Mouse (Mus musculus): ENCODE results near the gene Phactr2.

Gene Phactr2

DNA sequence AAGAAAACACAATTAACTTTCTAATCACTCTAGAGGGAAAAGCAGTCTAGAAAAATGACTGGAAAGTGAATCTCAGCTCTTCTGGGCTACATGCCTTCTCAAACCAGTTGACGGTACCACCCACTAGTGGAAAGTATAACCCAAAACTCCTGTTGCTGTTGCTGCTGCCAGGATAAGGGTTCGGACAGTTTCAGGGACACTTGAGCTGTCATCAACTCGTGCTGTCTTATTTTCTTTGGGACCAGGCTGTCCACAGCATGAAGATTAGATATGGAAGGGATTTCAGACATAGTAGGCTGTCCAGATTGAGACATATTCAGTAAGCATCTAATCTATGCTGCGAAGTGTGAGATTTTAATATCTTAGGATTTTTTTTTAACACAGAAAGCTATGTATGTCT, 199.5 kb downstream of the Phactr2 start:
- no peak for DNase-seq (ENCODE audit: low spot score)

DNA sequence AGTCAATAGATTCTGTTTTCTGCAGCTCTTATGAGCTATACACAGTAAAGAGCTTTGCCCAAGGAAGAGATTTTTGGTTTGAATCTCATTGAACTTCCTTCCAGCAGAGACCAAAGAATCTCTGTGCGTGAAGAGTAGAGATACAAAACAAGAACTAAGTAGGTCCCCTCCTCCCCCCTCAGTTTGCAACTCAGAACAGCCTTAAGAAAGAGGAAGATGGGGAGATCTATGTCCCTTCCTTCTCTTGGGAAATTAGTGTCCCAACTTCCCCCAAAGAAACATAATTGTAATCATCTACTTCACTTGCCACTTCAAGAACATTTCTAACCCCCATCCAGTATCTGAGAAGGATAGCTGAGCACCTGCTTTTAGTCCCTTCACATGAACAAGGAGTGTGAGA, 200.5 kb downstream of the Phactr2 start:
- no peak for DNase-seq (ENCODE audit: low spot score)

DNA sequence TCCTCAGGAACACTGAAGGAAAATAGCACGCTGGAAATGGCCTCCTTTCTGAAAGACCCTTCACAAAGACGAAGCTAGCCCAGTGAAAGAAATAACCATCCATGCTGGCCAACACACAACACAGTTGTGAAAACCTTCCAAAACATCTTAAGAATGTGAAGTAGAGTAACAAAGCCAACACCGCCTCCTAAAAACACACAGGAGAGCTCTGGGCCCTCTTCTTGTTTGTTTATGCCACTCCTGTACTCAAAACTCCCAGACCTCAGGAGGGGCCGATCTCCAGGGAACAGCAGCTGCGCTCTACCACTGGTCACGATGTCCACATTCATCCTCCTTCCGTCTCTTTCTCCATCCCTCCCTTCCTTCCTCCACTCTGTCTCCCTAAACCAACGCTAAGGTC, 202.5 kb downstream of the Phactr2 start:
- no peak for DNase-seq (ENCODE audit: low spot score)

DNA sequence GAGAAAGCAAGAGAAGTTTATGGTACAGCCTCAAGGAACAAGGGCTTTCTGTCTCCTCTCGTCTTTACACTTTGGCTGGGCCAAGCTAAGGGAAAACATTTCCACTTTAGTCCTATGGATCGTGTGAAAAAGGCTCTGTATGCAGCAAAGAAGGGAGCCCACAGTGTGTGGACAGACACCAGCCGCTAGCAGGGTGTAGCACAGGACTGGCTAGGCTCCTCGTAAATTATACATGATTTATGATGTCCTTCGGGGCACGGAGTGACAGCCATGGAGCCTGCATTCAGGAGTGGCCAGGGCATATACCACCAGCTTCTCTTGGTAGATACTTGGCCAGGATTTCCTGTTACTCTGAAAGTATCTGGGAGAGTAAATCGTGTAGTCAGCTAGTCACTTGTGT, 203.1 kb downstream of the Phactr2 start:
- DNase-seq (ENCODE audit: low spot score), result no peak

DNA sequence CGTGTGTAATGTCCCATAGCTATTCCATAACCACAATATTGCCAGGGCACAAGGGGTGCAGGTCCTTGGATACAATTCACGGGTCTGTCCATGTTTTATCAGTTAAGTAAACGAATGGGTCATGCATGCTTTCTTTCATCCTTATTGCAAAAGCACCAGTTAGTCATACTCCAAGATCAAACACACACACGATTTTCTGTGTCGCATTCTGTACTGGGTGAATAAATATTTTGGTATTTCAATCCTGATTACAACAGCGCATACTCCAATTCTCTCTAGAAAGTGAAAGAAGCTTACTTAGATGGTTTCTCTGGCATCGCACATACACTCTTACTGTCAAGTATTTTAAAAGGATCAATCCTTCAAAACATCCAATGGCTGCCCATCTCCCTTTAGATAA, 203.9 kb downstream of the Phactr2 start:
- no peak for DNase-seq (ENCODE audit: low spot score)

DNA sequence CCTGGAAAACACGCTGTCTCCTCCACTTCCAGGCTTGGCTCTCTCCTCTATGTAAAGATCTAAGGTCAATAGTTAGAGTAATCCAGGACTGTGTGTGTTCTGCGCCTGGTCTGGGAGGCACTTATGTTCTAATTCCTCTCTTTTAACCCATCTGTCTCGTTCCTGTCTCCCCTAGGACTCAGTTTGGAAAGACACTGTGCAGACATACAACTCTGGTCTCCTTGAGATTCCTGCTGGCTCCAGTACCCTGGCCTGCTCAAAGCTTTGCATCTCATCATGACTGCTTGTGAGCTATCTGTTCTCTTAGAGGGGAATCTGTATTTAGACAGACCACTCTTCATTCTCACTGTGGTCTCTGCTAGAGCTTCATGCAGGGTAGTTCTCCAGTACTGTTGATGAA, 215.0 kb downstream of the Phactr2 start:
- no peak for DNase-seq (ENCODE audit: low spot score)

DNA sequence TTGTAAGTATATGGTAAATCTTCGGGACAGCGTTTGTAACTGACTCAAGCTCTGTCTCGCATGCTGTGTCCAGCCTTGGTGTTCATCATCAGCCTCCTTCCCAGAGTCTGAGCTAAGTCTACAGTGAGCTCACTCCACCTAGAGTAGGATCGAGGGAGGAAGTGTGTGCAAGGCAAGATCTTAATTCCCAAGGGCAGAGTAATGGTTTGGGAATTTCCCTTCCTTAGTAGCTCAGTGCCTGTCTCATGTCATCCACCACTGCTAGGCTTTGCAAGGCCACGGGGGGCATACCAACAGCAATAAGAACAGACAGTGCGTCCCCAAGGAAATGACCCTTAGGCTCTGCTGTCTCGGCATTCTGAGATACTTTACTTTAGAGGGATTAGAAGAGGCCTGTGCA, 218.0 kb downstream of the Phactr2 start:
- DNase-seq (ENCODE audit: low spot score), result no peak

DNA sequence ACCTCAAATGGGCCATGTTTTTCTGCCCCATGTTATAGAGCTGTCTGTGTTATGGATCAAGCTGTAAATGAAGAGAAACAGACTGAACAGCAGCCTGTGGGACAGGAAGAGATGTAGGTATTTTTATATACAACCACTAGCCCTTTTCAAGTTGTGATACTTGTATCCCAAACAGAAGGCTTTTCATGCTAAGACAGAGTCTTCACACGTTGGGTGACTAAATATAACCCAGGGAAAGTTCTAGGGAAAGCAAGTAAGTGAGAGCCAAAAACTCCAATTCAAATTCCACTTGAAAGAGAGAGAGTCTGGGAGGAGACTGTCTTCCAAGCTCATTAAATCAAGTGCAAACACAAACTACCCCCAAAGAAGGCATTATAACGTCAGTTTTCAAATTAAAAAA, 223.9 kb downstream of the Phactr2 start:
- no peak for DNase-seq (ENCODE audit: low spot score)

DNA sequence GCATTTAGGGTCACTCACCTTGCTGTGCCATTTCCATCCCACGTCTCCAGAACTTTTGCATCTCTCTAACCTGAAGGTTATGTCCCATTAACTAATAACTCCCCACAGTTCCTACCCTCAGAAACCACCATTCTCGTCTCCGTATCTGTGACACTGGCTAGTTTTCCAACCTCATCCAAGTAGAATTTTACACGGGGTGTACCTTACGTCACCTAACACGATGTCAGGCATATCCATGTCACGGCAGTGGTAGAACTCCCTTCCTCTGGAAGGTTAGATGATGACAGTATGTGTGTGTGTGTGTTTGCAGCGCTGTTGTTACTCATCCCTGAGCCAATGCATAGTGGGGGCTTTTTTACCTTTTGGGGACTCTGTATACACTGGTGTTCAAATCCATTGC, 225.1 kb downstream of the Phactr2 start:
- no peak for DNase-seq (ENCODE audit: low spot score)

DNA sequence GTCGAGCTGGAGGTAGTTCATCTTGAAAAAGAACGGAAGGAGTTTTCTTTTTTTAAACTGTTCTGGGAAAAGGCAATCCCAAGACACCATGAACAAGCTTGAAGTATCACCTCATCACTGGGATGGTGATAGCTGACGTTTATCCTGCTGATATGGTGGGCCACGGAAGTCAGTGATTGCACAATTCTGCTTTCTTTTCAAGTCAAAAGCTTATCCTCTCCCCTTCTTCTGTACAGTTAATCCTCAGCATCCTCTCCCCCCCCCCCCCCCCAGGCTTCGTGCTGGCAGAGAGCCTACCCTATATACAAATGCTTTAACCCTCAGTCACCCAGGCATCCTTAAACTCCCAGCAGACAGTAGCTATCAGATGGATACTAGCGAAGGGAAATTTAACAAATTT, 228.5 kb downstream of the Phactr2 start:
- no peak for DNase-seq (ENCODE audit: low spot score)

DNA sequence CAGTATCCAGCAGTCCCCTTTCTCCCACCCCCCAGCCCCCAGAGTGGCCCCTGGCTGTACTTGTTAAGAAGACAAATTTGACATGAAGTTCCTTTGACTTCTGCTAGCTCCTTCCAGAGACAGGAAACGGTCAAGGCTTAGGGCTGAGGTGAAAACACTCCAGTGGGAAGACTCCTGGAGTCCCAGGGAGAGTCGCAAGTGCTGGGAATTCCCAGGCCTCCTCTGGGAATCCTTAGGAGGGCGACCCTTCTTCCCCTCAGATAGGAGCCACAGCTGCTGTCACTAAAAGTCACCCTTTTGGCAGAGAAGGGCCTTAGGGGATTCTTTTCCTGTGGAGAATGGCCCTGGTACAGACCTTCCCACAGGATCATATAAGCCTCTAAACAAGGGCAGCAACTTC, 230.0 kb downstream of the Phactr2 start:
- DNase-seq (ENCODE audit: low spot score), result no peak

DNA sequence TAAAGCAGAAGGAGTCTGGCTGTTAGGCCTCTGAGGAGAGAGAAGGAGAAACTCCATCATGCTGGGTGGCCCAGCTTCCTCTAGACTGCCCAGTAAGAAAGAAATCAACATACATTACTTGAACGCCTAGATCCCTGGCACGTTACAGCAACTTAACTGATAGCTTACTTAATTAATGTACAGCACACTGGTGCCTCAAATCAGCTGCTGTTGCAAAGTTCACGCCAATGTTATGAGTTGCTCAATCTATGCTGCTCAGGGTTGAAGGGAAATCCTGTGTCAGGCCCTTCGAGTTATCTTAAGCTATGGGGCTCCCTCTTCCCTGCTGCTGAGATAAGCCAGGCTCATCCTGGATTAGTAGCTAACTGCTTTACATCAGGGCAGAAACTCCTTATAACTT, 233.8 kb downstream of the Phactr2 start:
- DNase-seq (ENCODE audit: low spot score), result no peak

DNA sequence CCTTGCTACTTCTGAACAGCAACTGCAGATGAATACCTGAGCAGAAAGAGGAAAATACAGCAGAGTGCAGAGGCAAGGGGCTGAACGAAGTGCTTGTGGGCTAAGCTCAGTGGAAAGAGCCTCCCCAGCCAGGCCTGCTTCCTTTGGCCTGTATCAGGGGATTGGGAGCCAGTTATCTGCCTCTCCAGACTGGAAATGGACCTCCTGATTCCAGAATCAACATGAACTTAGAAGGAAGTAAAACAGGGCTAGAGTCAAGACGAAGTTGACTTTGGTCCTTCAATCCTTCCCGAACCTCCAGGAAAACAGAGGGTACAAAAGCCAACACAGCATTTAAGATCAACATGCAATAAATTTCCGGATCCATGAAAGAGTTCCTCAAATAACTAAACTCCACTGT, 236.0 kb downstream of the Phactr2 start:
- no peak for DNase-seq (ENCODE audit: low spot score)

DNA sequence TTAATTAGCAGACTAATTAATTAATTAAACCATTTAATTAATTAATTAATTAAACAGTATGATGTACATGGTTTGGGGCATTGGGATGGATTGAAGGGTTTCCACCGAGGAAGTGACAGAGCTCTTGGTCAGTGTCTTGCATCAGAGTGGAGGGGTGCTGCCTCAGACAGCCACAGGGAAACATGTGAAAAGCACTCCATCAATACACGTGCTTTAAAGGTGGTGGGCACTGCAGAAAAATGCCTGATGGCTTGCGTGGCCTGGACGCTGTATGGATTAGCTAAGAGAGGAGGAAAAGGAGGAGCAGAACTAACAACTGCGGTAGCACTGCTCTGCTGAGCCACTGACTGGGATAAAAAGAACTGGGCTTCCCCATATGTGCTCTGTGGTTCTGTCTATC, 237.3 kb downstream of the Phactr2 start:
- DNase-seq (ENCODE audit: low spot score), result no peak

DNA sequence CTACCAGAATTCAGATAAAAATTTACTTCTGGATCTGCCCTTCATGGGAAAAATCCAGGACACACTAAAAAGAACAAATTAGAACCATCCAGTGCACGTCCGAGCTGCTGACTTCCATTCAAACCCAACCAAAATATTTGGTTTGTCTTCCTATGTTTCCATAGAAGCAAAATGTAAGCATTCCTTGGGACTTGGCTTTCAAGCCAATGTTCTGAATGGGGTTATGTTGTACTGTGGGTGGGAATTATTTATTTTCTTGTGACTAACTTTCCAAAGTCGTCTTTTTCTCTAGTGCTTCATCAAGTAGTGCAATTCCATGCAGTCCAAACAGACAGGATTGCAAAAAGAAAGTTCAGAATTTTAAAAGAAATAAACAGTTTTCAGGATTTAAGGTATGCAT, 239.7 kb downstream of the Phactr2 start:
- no peak for DNase-seq (ENCODE audit: low spot score)

DNA sequence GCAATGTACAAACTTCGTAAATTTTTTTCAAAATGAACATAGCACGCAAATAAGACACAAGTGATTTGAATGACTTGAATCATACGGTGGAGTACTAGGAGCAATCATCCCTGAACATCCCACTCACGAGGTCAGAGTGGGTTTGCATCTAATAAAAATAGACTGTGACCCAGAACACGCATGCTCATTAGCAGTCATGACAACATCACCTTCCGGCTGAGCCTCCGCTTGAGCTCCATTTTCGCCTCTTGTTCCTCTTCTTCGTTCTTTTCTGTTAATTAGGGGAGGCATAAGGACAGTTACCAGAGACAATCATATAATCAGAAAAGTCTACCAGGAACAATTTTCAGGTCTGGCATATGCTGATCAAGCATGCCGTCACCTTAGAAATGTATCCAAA, 240.3 kb downstream of the Phactr2 start:
- DNase-seq (ENCODE audit: low spot score), result no peak

DNA sequence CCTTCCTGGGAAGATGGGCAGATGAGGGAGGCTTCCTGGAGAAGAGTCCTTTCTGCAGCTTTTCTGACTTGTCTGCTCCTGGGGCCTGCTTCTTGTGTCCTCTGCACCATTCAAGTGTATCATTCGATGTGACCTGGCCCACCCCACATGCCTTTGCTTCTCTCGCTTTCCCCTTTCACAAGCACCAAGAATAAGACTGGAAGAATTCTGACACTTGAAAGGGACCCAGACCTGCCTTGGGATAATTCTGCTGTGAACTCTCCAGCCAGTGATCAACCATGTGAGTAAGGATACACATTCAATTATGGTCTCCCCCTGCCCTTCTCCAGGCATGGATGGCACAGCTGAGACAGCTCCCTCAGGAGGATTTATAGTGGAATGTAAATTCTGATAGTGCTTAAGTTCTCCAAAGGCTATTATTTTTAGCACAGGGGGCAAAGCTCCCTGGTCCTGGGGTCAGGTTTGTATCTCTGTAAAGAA, 241.0 kb downstream of the Phactr2 start:
- DNase-seq (ENCODE audit: low spot score), result no peak

DNA sequence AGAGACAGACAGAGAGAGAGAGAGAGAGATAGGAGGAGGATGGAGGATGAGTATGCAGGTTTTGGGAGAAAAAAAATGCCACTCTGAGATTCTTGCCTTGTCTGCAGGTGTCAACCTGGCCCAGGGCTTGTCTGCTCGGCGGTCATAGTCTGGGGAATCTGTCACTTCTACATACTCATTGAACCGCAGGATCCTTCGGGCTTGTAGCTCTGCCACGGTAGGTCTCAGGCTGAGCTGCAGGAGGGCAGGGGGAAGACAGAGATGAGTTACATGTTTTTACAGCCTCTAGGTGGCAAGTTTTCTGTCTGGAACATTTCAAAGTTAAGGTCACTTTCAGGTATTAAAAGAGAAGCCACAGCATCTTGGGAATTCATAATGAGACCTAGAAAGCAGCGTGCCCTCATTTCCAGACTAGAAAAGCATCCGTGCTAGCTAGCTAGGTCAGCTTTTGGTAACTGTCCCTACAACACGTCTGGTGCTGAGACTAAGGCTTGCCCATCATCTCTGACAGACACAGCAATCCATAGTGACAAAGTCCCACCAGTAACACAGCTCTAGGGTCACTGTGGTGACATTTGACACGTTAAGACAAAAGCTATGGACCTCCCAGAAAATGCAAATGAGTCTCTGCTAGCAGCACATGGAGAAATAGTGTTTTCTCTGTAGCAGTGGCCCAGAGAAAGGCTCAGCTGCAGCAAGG, 241.6 kb downstream of the Phactr2 start:
- DNase-seq (ENCODE audit: low spot score), result no peak

DNA sequence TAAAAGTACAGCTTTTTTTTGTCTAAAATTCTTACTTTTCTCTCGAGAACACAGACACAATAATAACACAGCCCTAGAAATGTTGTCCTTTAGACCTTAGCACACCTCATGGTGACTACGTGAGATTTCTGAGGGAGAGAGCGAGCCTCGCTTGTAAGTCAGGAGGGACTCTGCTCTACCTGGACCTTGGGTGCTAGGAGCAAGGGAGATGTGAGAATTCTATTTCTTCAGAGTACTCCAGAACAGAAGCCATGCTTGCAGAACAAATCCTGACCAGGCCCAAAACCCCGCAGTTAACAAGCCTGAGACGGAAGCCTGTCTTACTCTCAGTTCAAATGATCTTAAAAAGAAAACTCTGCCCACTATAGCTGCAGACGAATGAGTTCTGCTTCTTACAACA, 243.5 kb downstream of the Phactr2 start:
- no peak for DNase-seq (ENCODE audit: low spot score)

DNA sequence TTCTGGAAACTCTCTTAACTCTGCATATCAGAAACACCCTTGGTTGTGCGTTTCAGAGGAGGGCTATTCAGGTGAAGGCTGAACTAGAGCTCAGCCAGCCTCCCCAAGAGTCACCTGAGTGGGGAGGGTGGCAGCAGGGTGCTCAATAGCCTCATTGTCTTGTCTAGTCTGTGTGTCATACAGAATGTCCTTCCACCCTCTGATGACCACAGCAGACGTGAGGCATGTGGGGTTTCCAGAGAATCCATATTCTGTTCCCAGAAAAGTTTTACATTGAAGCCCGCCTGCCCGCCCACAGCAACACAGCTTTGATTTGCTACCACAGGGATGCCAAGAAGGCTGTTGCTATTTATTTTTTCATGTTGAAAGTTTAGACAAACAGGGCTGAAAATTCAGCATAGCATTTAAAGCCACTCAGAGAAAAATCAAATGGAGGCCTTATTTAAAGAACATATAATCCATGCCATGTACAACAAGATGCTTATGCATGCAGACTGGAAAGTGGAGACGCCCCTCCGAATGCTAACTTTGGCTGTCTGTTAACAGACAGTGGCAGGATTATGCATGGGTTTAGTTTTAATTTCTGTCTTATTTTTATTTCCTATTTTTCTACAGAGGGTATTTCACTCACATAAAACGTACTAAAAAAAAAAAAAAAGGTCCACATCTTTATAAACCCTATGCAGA, 248.7 kb downstream of the Phactr2 start:
- no peak for DNase-seq (ENCODE audit: low spot score)

DNA sequence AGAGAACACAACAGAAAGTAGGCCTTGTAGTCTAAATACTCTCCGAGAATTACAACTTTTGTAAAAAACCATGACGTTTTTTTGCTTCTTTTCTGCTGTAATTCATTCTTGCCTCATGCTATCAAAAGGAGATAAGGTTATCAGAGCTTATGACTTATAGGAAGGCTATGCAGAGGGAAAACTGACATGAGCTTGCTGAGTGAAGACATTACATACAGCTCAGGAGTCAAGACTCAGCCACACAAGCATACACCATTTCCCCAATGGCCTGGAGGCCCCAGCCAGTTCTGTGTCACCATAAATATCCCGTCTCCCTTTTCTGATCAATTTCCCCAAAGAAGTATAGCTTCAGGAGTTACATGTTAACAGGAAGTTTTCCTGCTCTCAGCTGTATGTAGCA, 252.1 kb downstream of the Phactr2 start:
- DNase-seq (ENCODE audit: low spot score), result no peak

DNA sequence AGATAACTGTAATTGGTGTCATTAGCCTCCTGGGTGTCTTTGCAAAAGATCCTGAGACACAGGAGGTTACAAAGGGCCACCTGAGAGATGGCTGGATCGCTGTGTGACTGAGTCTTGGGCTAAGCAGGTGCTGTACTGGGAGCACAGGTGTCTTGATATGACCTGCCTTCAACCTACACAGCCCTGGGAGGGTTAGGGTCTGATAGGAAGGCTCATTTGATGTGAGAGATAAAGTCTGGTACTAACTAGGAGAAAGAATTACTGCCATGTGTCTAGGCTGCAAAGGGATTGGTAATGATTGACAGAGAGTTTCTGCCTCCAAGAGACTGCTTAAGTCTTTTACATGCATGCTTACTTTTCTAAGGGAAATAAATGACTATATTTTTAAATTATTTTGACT, 254.2 kb downstream of the Phactr2 start:
- no peak for DNase-seq (ENCODE audit: low spot score)

DNA sequence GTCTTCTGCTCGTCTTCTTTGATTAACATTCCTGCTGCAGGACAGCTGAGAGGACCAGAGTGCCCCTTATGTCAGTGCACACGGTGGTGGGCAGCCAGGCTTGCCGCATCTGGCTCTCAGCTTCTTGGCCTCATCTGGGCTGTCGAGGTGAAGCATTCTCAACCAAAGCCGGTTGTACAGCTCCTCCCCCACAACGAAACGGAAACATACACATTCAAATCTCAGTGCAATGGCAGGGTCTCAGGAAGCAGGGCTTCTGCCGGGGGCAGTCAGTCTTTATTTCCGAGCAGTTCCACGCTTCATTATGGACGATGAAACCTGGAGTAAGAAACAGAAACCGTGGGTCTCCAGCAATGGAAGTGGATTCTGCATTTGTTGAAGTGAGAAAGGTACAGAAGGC, 260.3 kb downstream of the Phactr2 start:
- no peak for DNase-seq (ENCODE audit: low spot score)

DNA sequence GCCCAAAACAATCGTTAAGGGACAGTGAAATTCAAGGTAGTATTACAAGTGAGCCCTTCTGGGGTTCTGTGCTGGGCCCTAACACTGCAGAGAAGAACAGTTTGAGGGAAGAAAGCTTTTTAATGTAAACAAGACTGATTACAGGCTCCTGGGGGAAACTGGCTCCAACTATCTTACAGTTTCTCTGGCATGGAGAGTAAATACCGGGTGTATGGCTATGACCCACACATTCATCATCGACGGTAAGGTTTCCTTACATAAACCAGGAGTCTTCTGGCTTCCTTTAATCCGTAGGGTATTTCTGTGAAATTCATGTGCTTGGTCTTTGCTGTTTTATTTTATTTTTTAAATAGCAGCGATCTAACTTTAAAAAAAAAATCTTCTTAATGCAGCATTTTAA, 261.4 kb downstream of the Phactr2 start:
- DNase-seq (ENCODE audit: low spot score), result no peak

Data from T-cell, adult 2 months (primary cell).